Comparison of ENCODE assay signal across 8 mouse cellular contexts in the genomic region with DNA sequence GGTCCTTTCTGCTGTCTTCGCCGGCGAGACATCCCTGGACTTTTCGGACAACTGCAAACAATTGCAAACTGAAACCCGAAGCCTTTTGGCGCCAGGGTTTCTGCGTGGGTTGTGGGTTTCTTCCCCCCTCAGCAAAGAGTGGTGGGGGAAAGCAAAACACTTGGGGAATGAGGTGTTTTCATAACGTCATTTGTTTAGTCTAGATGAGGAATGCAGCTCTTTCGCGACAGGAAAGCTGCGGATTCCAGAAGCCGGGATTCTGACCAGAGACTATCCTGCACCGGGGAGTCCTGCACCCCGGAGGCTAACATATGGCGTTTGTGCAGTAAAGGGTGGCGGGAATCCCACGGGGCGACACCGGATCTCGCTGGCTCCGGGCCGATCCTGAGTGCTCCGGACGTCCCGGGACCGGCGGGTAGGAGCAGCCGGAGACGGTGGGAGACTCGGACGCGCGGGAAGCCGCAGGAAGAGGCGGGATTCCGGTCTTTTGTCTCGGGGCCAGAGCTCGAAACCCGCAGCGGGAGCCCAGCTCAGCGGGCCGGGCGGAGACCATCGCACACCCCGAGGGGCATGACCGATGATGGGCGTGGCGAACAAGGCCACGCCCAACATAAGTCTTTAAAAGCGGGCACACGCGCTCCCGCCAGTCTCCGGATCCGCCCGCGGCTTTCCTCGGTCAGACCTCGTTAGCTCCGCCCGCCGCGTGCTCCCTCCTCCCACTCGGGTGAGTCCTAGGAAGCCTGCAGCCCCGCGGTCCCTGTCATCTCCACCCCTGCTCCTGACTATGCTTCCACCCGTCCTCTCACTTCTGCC. TPM values are rescaled to one million over a fixed set of nuclear protein-coding genes. Genes with fewer than 3 reads are reported as not detected.
A peak's percentile ranks its signal among the peaks of the same experiment; 100 is the strongest.
DNase-seq lines count a peak whose midpoint lies in the region; ATAC-seq lines count a peak whose summit lies in the region.

TSS of gene Csrp2 (plus strand) at position 259 of the 813 bp plus-strand sequence.

- peak within 1 kb of the TSS; percentile 98 for H3K27ac ChIP-seq in intestine, embryonic 15.5 days
- H3K27ac ChIP-seq in limb, embryonic 11.5 days (replicated peaks; ENCODE audit: low read depth, low read length) = peak within 1 kb of the TSS; percentile 91
- H3K27ac ChIP-seq in midbrain, embryonic 13.5 days = peak within 1 kb of the TSS; percentile 62

- H3K4me3 ChIP-seq in intestine, embryonic 15.5 days (replicated peaks) = peak within 1 kb of the TSS; percentile 65
- H3K4me3 ChIP-seq in limb, embryonic 11.5 days (ENCODE audit: low read depth, low read length) = peak within 1 kb of the TSS; percentile 64
- H3K4me3 ChIP-seq in midbrain, embryonic 13.5 days (replicated peaks) = peak within 1 kb of the TSS; percentile 60

- ATAC-seq in intestine, embryonic 15.5 days = peak; percentile 93
- peak; percentile 90 for ATAC-seq in limb, embryonic 11.5 days (ENCODE audit: insufficient number of reproducible peaks, low FRiP score, low TSS enrichment, low read depth)
- peak; percentile 95 for ATAC-seq in midbrain, embryonic 13.5 days

- H3K4me1 ChIP-seq in intestine, embryonic 15.5 days (replicated peaks) = peaks cover 14% of the 10 kb centered on the region
- peaks cover 9% of the 10 kb centered on the region for H3K4me1 ChIP-seq in limb, embryonic 11.5 days (ENCODE audit: control insufficient read depth, insufficient read depth, low read length)
- H3K4me1 ChIP-seq in midbrain, embryonic 13.5 days (replicated peaks) = peaks cover 28% of the 10 kb centered on the region

- under 1% methylated on average over 67 of the region's 67 CpGs for WGBS in intestine, embryonic 15.5 days
- under 1% methylated on average over 67 of the region's 67 CpGs for WGBS in limb, embryonic 11.5 days
- WGBS in midbrain, embryonic 13.5 days = under 1% methylated on average over 67 of the region's 67 CpGs

- H3K9me3 ChIP-seq in intestine, embryonic 15.5 days = no peaks in the 10 kb centered on the region
- H3K9me3 ChIP-seq in limb, embryonic 11.5 days (ENCODE audit: control insufficient read depth, low read length) = no peaks in the 10 kb centered on the region
- H3K9me3 ChIP-seq in midbrain, embryonic 13.5 days = no peaks in the 10 kb centered on the region

- H3K36me3 ChIP-seq in intestine, embryonic 15.5 days = no peaks in the 10 kb centered on the region
- H3K36me3 ChIP-seq in limb, embryonic 11.5 days (ENCODE audit: control insufficient read depth, insufficient read depth, low read length) = no peaks in the 10 kb centered on the region
- H3K36me3 ChIP-seq in midbrain, embryonic 13.5 days = no peaks in the 10 kb centered on the region

- peak; percentile 75 for DNase-seq in layer of hippocampus, adult 11-12 months (ENCODE audit: low spot score)
- DNase-seq in layer of hippocampus, adult 9-10 months (ENCODE audit: low spot score) = no peak
- DNase-seq in embryo, embryonic 11.5 days (ENCODE audit: low read depth, low spot score) = peak; percentile 90
- peak; percentile 87 to 93 for DNase-seq in gastrocnemius, postnatal 4 days (ENCODE audit: low spot score in 2 of 2)
- peak; percentile 96 for DNase-seq in limb, embryonic 11.5 days (ENCODE audit: low spot score)
- DNase-seq in spleen, adult 18-20 months = peak; percentile 76 to 81

- H3K9ac ChIP-seq in intestine, embryonic 15.5 days = peak within 1 kb of the TSS; percentile 84
- peak within 1 kb of the TSS; percentile 91 for H3K9ac ChIP-seq in limb, embryonic 11.5 days (ENCODE audit: low read length)
- H3K9ac ChIP-seq in midbrain, embryonic 13.5 days (replicated peaks) = peak within 1 kb of the TSS; percentile 78

- peak within 1 kb of the TSS; percentile 84 for H3K4me2 ChIP-seq in intestine, embryonic 15.5 days (replicated peaks)
- H3K4me2 ChIP-seq in limb, embryonic 11.5 days (ENCODE audit: low read depth, severe bottlenecking) = peak within 1 kb of the TSS; percentile 66
- peak within 1 kb of the TSS; percentile 85 for H3K4me2 ChIP-seq in midbrain, embryonic 13.5 days (replicated peaks)

- H3K27me3 ChIP-seq in intestine, embryonic 15.5 days (replicated peaks) = no peaks in the 10 kb centered on the region
- H3K27me3 ChIP-seq in limb, embryonic 11.5 days (ENCODE audit: control insufficient read depth, insufficient read depth, low read length) = no peaks in the 10 kb centered on the region
- H3K27me3 ChIP-seq in midbrain, embryonic 13.5 days = peaks cover 2% of the 10 kb centered on the region; the same call in 1 of the 2 replicates

RNA-seq across cellular contexts. Expression of gene Csrp2, which starts in this region (rescaled TPM):
- total RNA-seq in gastrocnemius, postnatal 4 days (2021) = 100 to 1,000 TPM in 1 of 2 experiments, 10 to 100 TPM in 1; 92.7 to 105 TPM
- 273 and 278 TPM in 2 replicates for polyA plus RNA-seq in intestine, embryonic 15.5 days (2015; fragmentation: Nextera tagmentation; extraction: Ambion mirVana)
- polyA plus RNA-seq in limb, embryonic 11.5 days (2014; fragmentation: Nextera tagmentation; extraction: Ambion mirVana) = 169 and 172 TPM in 2 replicates
- 94.3 and 128 TPM in 2 replicates for polyA plus RNA-seq in midbrain, embryonic 13.5 days (2015; fragmentation: Nextera tagmentation; extraction: Ambion mirVana)
